Mouse (Mus musculus) leukemia stem cell, adult 10-12 weeks (primary cell): ENCODE data around the gene Tdpoz1. TPM values are rescaled to one million over a fixed set of nuclear protein-coding genes. Genes with fewer than 3 reads are reported as not detected.

Experiments used
- polyA plus RNA-seq: library from polyadenylated mRNA; stranded (reverse); fragments of >175 nt; gene quantifications from 2 replicates; pipeline ENCODE4 v1.2.3, GENCODE M21; 2012; ENCODE audit warnings: low replicate concordance

Tdpoz1 gene
- not detected in 2 replicates for polyA plus RNA-seq

GRCm38 (mm10) chr3:93676210-93676609 is at the start of gene Tdpoz1:
Gene Tdpoz1, minus strand, starts transcription at chr3:93676310.

GRCm38 (mm10) chr3:93692970-93693369 is 16.9 kb upstream of the Tdpoz1 start, which contains the start of gene Gm37596:
Gene Gm37596, minus strand, starts transcription at chr3:93693070.

GRCm38 (mm10) chr3:93652586-93652985 is 23.5 kb downstream of the Tdpoz1 start, which contains the start of gene Tdpoz2:
Gene Tdpoz2, minus strand, starts transcription at chr3:93652686.

Other genes starting within 250 kb of the Tdpoz1 start
- 0.02 TPM in 1 of 2 replicates, not detected in the other for gene Tchh, start 234.0 kb downstream of the Tdpoz1 start, polyA plus RNA-seq
- gene Tchhl1, start 207.6 kb downstream of the Tdpoz1 start, polyA plus RNA-seq, result not detected in 2 replicates
- 7.7 and 9.4 TPM in 2 replicates for gene S100a11, start 155.8 kb downstream of the Tdpoz1 start, polyA plus RNA-seq
- gene S100a10, start 121.2 kb downstream of the Tdpoz1 start, polyA plus RNA-seq, result 1.1 and 19.2 TPM in 2 replicates
- not detected in 2 replicates for gene Tdpoz2, start 23.6 kb downstream of the Tdpoz1 start, polyA plus RNA-seq
- gene Gm37596, start 16.8 kb upstream of the Tdpoz1 start, polyA plus RNA-seq, result not detected in 2 replicates
- gene Gm5773, start 96.7 kb upstream of the Tdpoz1 start, polyA plus RNA-seq, result 0.20 TPM in 1 of 2 replicates, not detected in the other
- not detected in 2 replicates for gene Tdpoz4, start 120.1 kb upstream of the Tdpoz1 start, polyA plus RNA-seq
- gene Tdpoz3, start 149.7 kb upstream of the Tdpoz1 start, polyA plus RNA-seq, result not detected in 2 replicates